Mouse (Mus musculus) telencephalon, adult 2 months (tissue): ENCODE data around the gene Rsg1.

Experiments used
- DNase-seq: peaks from one replicate; pipeline ENCODE4 v3.0.0-alpha.2; 2011; ENCODE audit warnings: low read depth, low spot score

Rsg1 gene

GRCm38 (mm10) chr4:141211646-141212045, 2.1 kb upstream of the Rsg1 start:
- DNase-seq, result no peak

- no peak for DNase-seq
Observed at GRCm38 (mm10) chr4:141212892-141213291, 864 bp upstream of the Rsg1 start.

- DNase-seq, result no peak
Observed at GRCm38 (mm10) chr4:141213342-141213741, 414 bp upstream of the Rsg1 start.

- no peak for DNase-seq
Observed at GRCm38 (mm10) chr4:141214337-141214851, 638 bp downstream of the Rsg1 start.

GRCm38 (mm10) chr4:141219583-141220213, 5.9 kb downstream of the Rsg1 start:
- no peak for DNase-seq

- DNase-seq, result no peak
Observed at GRCm38 (mm10) chr4:141221848-141222247, 8.1 kb downstream of the Rsg1 start.

- DNase-seq, result no peak
Observed at GRCm38 (mm10) chr4:141222752-141223151, 9.0 kb downstream of the Rsg1 start.

GRCm38 (mm10) chr4:141228687-141229086, 14.9 kb downstream of the Rsg1 start:
- no peak for DNase-seq

- no peak for DNase-seq
Observed at GRCm38 (mm10) chr4:141233196-141233595, 19.4 kb downstream of the Rsg1 start.

- DNase-seq, result no peak
Observed at GRCm38 (mm10) chr4:141235537-141236111, 21.9 kb downstream of the Rsg1 start.

GRCm38 (mm10) chr4:141236856-141237255, 23.1 kb downstream of the Rsg1 start:
- no peak for DNase-seq

- no peak for DNase-seq
Observed at GRCm38 (mm10) chr4:141238492-141239387, 25.0 kb downstream of the Rsg1 start.

- no peak for DNase-seq
Observed at GRCm38 (mm10) chr4:141239388-141240125, 25.8 kb downstream of the Rsg1 start, which contains the start of gene Arhgef19. Arhgef19 (plus strand) TSS chr4:141239499.

GRCm38 (mm10) chr4:141240617-141241016, 26.9 kb downstream of the Rsg1 start:
- no peak for DNase-seq

- DNase-seq, result no peak
Observed at GRCm38 (mm10) chr4:141241861-141242260, 28.1 kb downstream of the Rsg1 start.

- no peak for DNase-seq
Observed at GRCm38 (mm10) chr4:141242651-141243241, 29.0 kb downstream of the Rsg1 start.

GRCm38 (mm10) chr4:141243636-141244035, 29.9 kb downstream of the Rsg1 start:
- no peak for DNase-seq

- no peak for DNase-seq
Observed at GRCm38 (mm10) chr4:141244401-141244800, 30.6 kb downstream of the Rsg1 start.

- DNase-seq, result no peak
Observed at GRCm38 (mm10) chr4:141244931-141245425, 31.2 kb downstream of the Rsg1 start.

- DNase-seq, result no peak
Observed at GRCm38 (mm10) chr4:141246089-141246997, 32.6 kb downstream of the Rsg1 start.
